ENCODE assay signal across 13 mouse cellular contexts in the genomic region with DNA sequence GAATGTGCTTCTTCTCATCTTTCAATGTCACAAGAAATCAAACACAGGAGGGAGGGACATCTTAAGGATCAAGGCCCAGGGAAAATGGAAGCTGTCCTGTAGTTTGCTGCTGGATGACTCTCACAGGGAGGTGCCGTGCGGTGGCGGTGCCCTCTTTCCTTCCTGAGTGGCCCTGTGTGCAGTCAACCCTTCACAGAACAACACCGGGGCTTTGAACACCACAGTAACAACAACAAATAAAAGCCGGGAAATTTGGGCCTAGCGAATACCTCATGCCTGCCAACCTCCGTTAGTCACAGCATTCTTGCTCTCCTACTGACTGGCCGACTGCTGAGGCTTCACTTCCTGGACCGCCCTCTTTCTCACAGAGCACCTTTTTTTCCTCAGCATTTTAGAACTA. TPM values are rescaled to one million over a fixed set of nuclear protein-coding genes. Genes with fewer than 3 reads are reported as not detected.
DNase-seq lines count a peak whose midpoint lies in the region; ATAC-seq and TF ChIP-seq lines count a peak whose summit lies in the region.
"Had no signal": no experiment of that assay in that cellular context is flagged by ENCODE, and none has a peak within 500 bp of the region (broad histone marks: within the 10 kb centered on the region; RNA-seq: fewer than 3 reads in every experiment).

No protein-coding gene starts in this region.

- H3K36me3 ChIP-seq in midbrain, embryonic 11.5 days (ENCODE audit: control insufficient read depth, insufficient read depth, low read length): no peaks in the 10 kb centered on the region
- no peaks in the 10 kb centered on the region for H3K36me3 ChIP-seq in midbrain, embryonic 15.5 days (replicated peaks)
- no peaks in the 10 kb centered on the region for H3K36me3 ChIP-seq in kidney, postnatal 0 days (ENCODE audit: insufficient read depth, low read length)
- no peaks in the 10 kb centered on the region for H3K36me3 ChIP-seq in intestine, embryonic 15.5 days
- H3K36me3 ChIP-seq: neural tube, embryonic 13.5 days had no signal

- H3K27me3 ChIP-seq in midbrain, embryonic 11.5 days (ENCODE audit: control insufficient read depth, insufficient read depth, low read length): no peaks in the 10 kb centered on the region
- no peaks in the 10 kb centered on the region for H3K27me3 ChIP-seq in midbrain, embryonic 15.5 days (replicated peaks)
- no peaks in the 10 kb centered on the region for H3K27me3 ChIP-seq in kidney, postnatal 0 days (ENCODE audit: insufficient read depth, low read length)
- H3K27me3 ChIP-seq in intestine, embryonic 15.5 days (replicated peaks): no peaks in the 10 kb centered on the region
- H3K27me3 ChIP-seq: neural tube, embryonic 13.5 days had no signal

- no peak overlapping the region for H3K4me3 ChIP-seq in midbrain, embryonic 11.5 days (ENCODE audit: low read depth, low read length)
- H3K4me3 ChIP-seq in midbrain, embryonic 15.5 days: no peak overlapping the region
- H3K4me3 ChIP-seq in kidney, postnatal 0 days (replicated peaks; ENCODE audit: low read depth, low read length): no peak overlapping the region
- H3K4me3 ChIP-seq in intestine, embryonic 15.5 days (replicated peaks): no peak overlapping the region
- H3K4me3 ChIP-seq: gastrocnemius, adult 2 months; neural tube, embryonic 13.5 days had no signal

- no peak overlapping the region for H3K9ac ChIP-seq in midbrain, embryonic 11.5 days (ENCODE audit: low read length)
- H3K9ac ChIP-seq in midbrain, embryonic 15.5 days: no peak overlapping the region
- H3K9ac ChIP-seq in kidney, postnatal 0 days (ENCODE audit: low read depth, low read length): no peak overlapping the region
- no peak overlapping the region for H3K9ac ChIP-seq in intestine, embryonic 15.5 days
- H3K9ac ChIP-seq: liver, postnatal 0 days; neural tube, embryonic 13.5 days had no signal

- peaks cover 6% of the 10 kb centered on the region for H3K4me1 ChIP-seq in midbrain, embryonic 11.5 days (ENCODE audit: control insufficient read depth, insufficient read depth, low read length)
- no peaks in the 10 kb centered on the region for H3K4me1 ChIP-seq in midbrain, embryonic 15.5 days
- 0 out of 2 replicates have a peak, but pooled peaks cover 3% of the 10 kb centered on the region for H3K4me1 ChIP-seq in kidney, postnatal 0 days (replicated peaks; ENCODE audit: insufficient read depth, low read length)
- no peaks in the 10 kb centered on the region for H3K4me1 ChIP-seq in intestine, embryonic 15.5 days (replicated peaks)
- H3K4me1 ChIP-seq: neural tube, embryonic 13.5 days had no signal

- H3K9me3 ChIP-seq in midbrain, embryonic 11.5 days (ENCODE audit: control insufficient read depth, low read length): no peaks in the 10 kb centered on the region
- no peaks in the 10 kb centered on the region for H3K9me3 ChIP-seq in midbrain, embryonic 15.5 days
- H3K9me3 ChIP-seq in kidney, postnatal 0 days (replicated peaks; ENCODE audit: low read length): no peaks in the 10 kb centered on the region
- H3K9me3 ChIP-seq in intestine, embryonic 15.5 days: no peaks in the 10 kb centered on the region
- H3K9me3 ChIP-seq: neural tube, embryonic 13.5 days had no signal

- 14% methylated on average over 9 of the region's 9 CpGs for WGBS in midbrain, embryonic 11.5 days
- 17% methylated on average over 9 of the region's 9 CpGs for WGBS in midbrain, embryonic 15.5 days
- 23% methylated on average over 9 of the region's 9 CpGs for WGBS in kidney, postnatal 0 days
- WGBS in intestine, embryonic 15.5 days: 63% methylated on average over 9 of the region's 9 CpGs

- DNase-seq in adrenal gland, postnatal 14 days: peak; percentile 5
- no peak for DNase-seq in adrenal gland, adult 8-10 months
- peak; percentile 91 for DNase-seq in midbrain, embryonic 11.5 days (ENCODE audit: low spot score, missing footprints)
- peak; percentile 66 for DNase-seq in kidney, postnatal 0 days (ENCODE audit: low spot score)
- DNase-seq in retina, postnatal 1 day: peak; percentile 24
- DNase-seq in thymus, adult 18-20 months: no peak
- DNase-seq: B cell, adult 2 months; gastrocnemius, adult 2 months; liver, postnatal 0 days had no signal

- peak; percentile 76 for ATAC-seq in midbrain, embryonic 11.5 days (ENCODE audit: low FRiP score)
- ATAC-seq in midbrain, embryonic 15.5 days (replicated peaks): no peak; the same call in 1 of the 2 replicates
- ATAC-seq in kidney, postnatal 0 days (replicated peaks; ENCODE audit: low FRiP score, low read depth): peak; percentile 90
- no peak for ATAC-seq in intestine, embryonic 15.5 days
- ATAC-seq: hindbrain, postnatal 0 days; liver, postnatal 0 days had no signal

- H3K27ac ChIP-seq in midbrain, embryonic 11.5 days (ENCODE audit: low read depth, low read length): no peak overlapping the region
- H3K27ac ChIP-seq in midbrain, embryonic 15.5 days: no peak overlapping the region
- peak overlapping the region; percentile 3; the same call in 1 of the 2 replicates for H3K27ac ChIP-seq in kidney, postnatal 0 days
- H3K27ac ChIP-seq in intestine, embryonic 15.5 days: no peak overlapping the region
- H3K27ac ChIP-seq: gastrocnemius, adult 2 months; hindbrain, postnatal 0 days; neural tube, embryonic 13.5 days had no signal

- no peak for TF ChIP-seq CTCF in kidney, postnatal 0 days (IDR thresholded peaks at IDR 0.05; ENCODE audit: low read depth)

- no peak overlapping the region for H3K4me2 ChIP-seq in midbrain, embryonic 11.5 days
- no peak overlapping the region for H3K4me2 ChIP-seq in midbrain, embryonic 15.5 days
- H3K4me2 ChIP-seq in kidney, postnatal 0 days (ENCODE audit: low read length): no peak overlapping the region
- H3K4me2 ChIP-seq in intestine, embryonic 15.5 days (replicated peaks): no peak overlapping the region
- H3K4me2 ChIP-seq: neural tube, embryonic 13.5 days had no signal

RNA-seq across cellular contexts. Expression of a gene that starts 9.1 kb away (rescaled TPM):
- total RNA-seq in adrenal gland, postnatal 14 days (2021): 0.19 and 0.30 TPM in 2 replicates
- under 1 TPM in 3 of 4 experiments, not detected in 1; 0.06 to 0.12 (median 0.07) TPM for total RNA-seq in adrenal gland, adult 8-10 months (2022)
- 0.58 and 0.59 TPM in 2 replicates for polyA plus RNA-seq in midbrain, embryonic 11.5 days (2014; fragmentation: Nextera tagmentation; extraction: Ambion mirVana)
- 0.41 and 0.43 TPM in 2 replicates for polyA plus RNA-seq in midbrain, embryonic 15.5 days (2015; fragmentation: Nextera tagmentation; extraction: Ambion mirVana)
- polyA plus RNA-seq in kidney, postnatal 0 days (2015; fragmentation: Nextera tagmentation; extraction: Ambion mirVana): 1.2 and 1.4 TPM in 2 replicates
- polyA plus RNA-seq in intestine, embryonic 15.5 days (2015; fragmentation: Nextera tagmentation; extraction: Ambion mirVana): 0.04 and 0.14 TPM in 2 replicates

RNA-seq across cellular contexts. Expression of a gene that starts 45.9 kb away (rescaled TPM):
- total RNA-seq in adrenal gland, postnatal 14 days (2021): 11.0 and 13.9 TPM in 2 replicates
- 10 to 100 TPM; 12.0 to 14.0 (median 13.0) TPM for total RNA-seq in adrenal gland, adult 8-10 months (2022)
- polyA plus RNA-seq in midbrain, embryonic 11.5 days (2014; fragmentation: Nextera tagmentation; extraction: Ambion mirVana): 91.1 and 94.2 TPM in 2 replicates
- polyA plus RNA-seq in midbrain, embryonic 15.5 days (2015; fragmentation: Nextera tagmentation; extraction: Ambion mirVana): 45.7 and 50.8 TPM in 2 replicates
- 28.3 and 31.0 TPM in 2 replicates for polyA plus RNA-seq in kidney, postnatal 0 days (2015; fragmentation: Nextera tagmentation; extraction: Ambion mirVana)
- polyA plus RNA-seq in intestine, embryonic 15.5 days (2015; fragmentation: Nextera tagmentation; extraction: Ambion mirVana): 26.4 and 30.8 TPM in 2 replicates

Comparison
In these comparisons a context has a peak if more than half of its experiments do, and no peak if none do; other contexts are left out.
1. DNase-seq: peak in adrenal gland, postnatal 14 days (single experiment), midbrain, embryonic 11.5 days (single experiment), kidney, postnatal 0 days (single experiment) and retina, postnatal 1 day (single experiment); none in adrenal gland, adult 8-10 months (single experiment) and thymus, adult 18-20 months (0 of 2).
2. ATAC-seq: peak in midbrain, embryonic 11.5 days (single experiment) and kidney, postnatal 0 days (single experiment); none in midbrain, embryonic 15.5 days (single experiment) and intestine, embryonic 15.5 days (single experiment).